Comparison of ENCODE assay signal across 8 mouse cellular contexts in genomic region chr13:54608666-54609065, GRCm38 (mm10). TPM values are rescaled to one million over a fixed set of nuclear protein-coding genes. Genes with fewer than 3 reads are reported as not detected.
DNase-seq lines count a peak whose midpoint lies in the region; ATAC-seq and TF ChIP-seq lines count a peak whose summit lies in the region.

No protein-coding gene starts in this region.

- H3K27ac ChIP-seq in heart, adult 2 months: peak overlapping the region; percentile 45
- peak overlapping the region; percentile 46 for H3K27ac ChIP-seq in stomach, embryonic 16.5 days (ENCODE audit: low read length)

- TF ChIP-seq EP300 in heart, adult 2 months (IDR thresholded peaks at IDR 0.05; ENCODE audit: insufficient read depth, low read depth, low read length): 0 out of 2 replicates have a peak, but pooled peaks have one; percentile 16

- TF ChIP-seq CTCF in heart, adult 2 months (IDR thresholded peaks at IDR 0.05): no peak

- H3K4me2 ChIP-seq in stomach, embryonic 16.5 days (ENCODE audit: low read depth, low read length): peak overlapping the region; percentile 18

- H3K27me3 ChIP-seq in heart, adult 2 months (ENCODE audit: control insufficient read depth, insufficient read depth, low read length): no peaks in the 10 kb centered on the region
- no peaks in the 10 kb centered on the region for H3K27me3 ChIP-seq in stomach, embryonic 16.5 days (ENCODE audit: control insufficient read depth, insufficient read depth, low read length)

- intact Hi-C loops in heart, adult 2 months (cut with DNase I): no loop called here

- WGBS in heart, adult 2 months: 30% methylated on average over 8 of the region's 8 CpGs
- WGBS in stomach, embryonic 16.5 days: 26% methylated on average over 8 of the region's 8 CpGs

- peak; percentile 28 to 51 for DNase-seq in lung, adult 18-20 months
- no peak for DNase-seq in lung, postnatal 25 days (ENCODE audit: low spot score)
- DNase-seq in cerebellum, adult 8-10 months: peak; percentile 57
- peak; percentile 52 to 56 for DNase-seq in heart, adult 2 months
- DNase-seq in layer of hippocampus, postnatal 10 days (ENCODE audit: low spot score in 2 of 2): peak; percentile 41 to 49
- DNase-seq in spleen, postnatal 36 days (ENCODE audit: low spot score in 2 of 2): no peak
- no peak for DNase-seq in ovary, adult 18-20 months (ENCODE audit: low spot score)

- ATAC-seq in stomach, embryonic 16.5 days (ENCODE audit: insufficient read depth, low FRiP score): no peak

- no peaks in the 10 kb centered on the region for H3K79me2 ChIP-seq in heart, adult 2 months (replicated peaks; ENCODE audit: control insufficient read depth, insufficient read depth, low read length)

- no peaks in the 10 kb centered on the region for H3K9me3 ChIP-seq in stomach, embryonic 16.5 days (replicated peaks; ENCODE audit: control insufficient read depth, low read length)

- H3K4me1 ChIP-seq in heart, adult 2 months (ENCODE audit: control insufficient read depth, insufficient read depth, low read length): peaks cover 9% of the 10 kb centered on the region
- H3K4me1 ChIP-seq in stomach, embryonic 16.5 days (ENCODE audit: control insufficient read depth, insufficient read depth, low read length): peaks cover 15% of the 10 kb centered on the region

- H3K9ac ChIP-seq in heart, adult 2 months (ENCODE audit: low read depth, low read length): peak overlapping the region; percentile 47
- peak overlapping the region; percentile 61 for H3K9ac ChIP-seq in stomach, embryonic 16.5 days (ENCODE audit: low read length)

- H3K36me3 ChIP-seq in heart, adult 2 months (ENCODE audit: control insufficient read depth, insufficient read depth, low read length): peaks cover 6% of the 10 kb centered on the region
- no peaks in the 10 kb centered on the region for H3K36me3 ChIP-seq in stomach, embryonic 16.5 days (ENCODE audit: control insufficient read depth, insufficient read depth, low read length)

- TF ChIP-seq POLR2A in heart, adult 2 months (IDR thresholded peaks at IDR 0.05; ENCODE audit: insufficient read depth, low read depth, low read length): no peak

- H3K4me3 ChIP-seq in heart, adult 2 months: peak overlapping the region; percentile 7; the same call in 1 of the 2 replicates
- H3K4me3 ChIP-seq in stomach, embryonic 16.5 days (replicated peaks; ENCODE audit: low read length): 0 out of 2 replicates have a peak overlapping the region, but pooled peaks have one; percentile 4

RNA-seq across cellular contexts. Expression of gene Cltb, which starts 2.5 kb away (rescaled TPM):
- 100 to 1,000 TPM in 1 of 2 experiments, 10 to 100 TPM in 1; 96.6 to 105 TPM for total RNA-seq in heart, adult 2 months (2021)
- 51.2 and 64.1 TPM in 2 replicates for polyA plus RNA-seq in heart, adult 2 months (2012; rRNA removed)
- total RNA-seq in layer of hippocampus, postnatal 10 days (2021): 100 to 1,000 TPM; 308 to 332 TPM
- 79.6 and 79.8 TPM in 2 replicates for polyA plus RNA-seq in stomach, embryonic 16.5 days (2015; fragmentation: Nextera tagmentation; extraction: Ambion mirVana)

RNA-seq across cellular contexts. Expression of gene Faf2, which starts 12.9 kb away (rescaled TPM):
- 10 to 100 TPM; 20.4 to 21.4 TPM for total RNA-seq in heart, adult 2 months (2021)
- 9.2 and 17.2 TPM in 2 replicates for polyA plus RNA-seq in heart, adult 2 months (2012; rRNA removed)
- total RNA-seq in layer of hippocampus, postnatal 10 days (2021): 10 to 100 TPM; 48.3 to 52.7 TPM
- polyA plus RNA-seq in stomach, embryonic 16.5 days (2015; fragmentation: Nextera tagmentation; extraction: Ambion mirVana): 67.4 and 71.9 TPM in 2 replicates

RNA-seq across cellular contexts. Expression of gene Higd2a, which starts 18.7 kb away (rescaled TPM):
- total RNA-seq in heart, adult 2 months (2021): 100 to 1,000 TPM; 169 to 189 TPM
- polyA plus RNA-seq in heart, adult 2 months (2012; rRNA removed): 189 and 270 TPM in 2 replicates
- 100 to 1,000 TPM; 168 to 177 TPM for total RNA-seq in layer of hippocampus, postnatal 10 days (2021)
- 182 and 211 TPM in 2 replicates for polyA plus RNA-seq in stomach, embryonic 16.5 days (2015; fragmentation: Nextera tagmentation; extraction: Ambion mirVana)

RNA-seq across cellular contexts. Expression of gene Nop16, which starts 18.8 kb away (rescaled TPM):
- 10 to 100 TPM; 16.5 to 17.1 TPM for total RNA-seq in heart, adult 2 months (2021)
- 5.9 and 10.0 TPM in 2 replicates for polyA plus RNA-seq in heart, adult 2 months (2012; rRNA removed)
- total RNA-seq in layer of hippocampus, postnatal 10 days (2021): 10 to 100 TPM; 34.2 to 36.6 TPM
- polyA plus RNA-seq in stomach, embryonic 16.5 days (2015; fragmentation: Nextera tagmentation; extraction: Ambion mirVana): 87.1 and 88.7 TPM in 2 replicates

RNA-seq across cellular contexts. Expression of gene Arl10, which starts 33.9 kb away (rescaled TPM):
- total RNA-seq in heart, adult 2 months (2021): 1 to 10 TPM; 6.2 to 6.8 TPM
- polyA plus RNA-seq in heart, adult 2 months (2012; rRNA removed): 8.9 and 11.8 TPM in 2 replicates
- total RNA-seq in layer of hippocampus, postnatal 10 days (2021): 10 to 100 TPM; 49.6 to 49.9 TPM
- polyA plus RNA-seq in stomach, embryonic 16.5 days (2015; fragmentation: Nextera tagmentation; extraction: Ambion mirVana): 21.7 and 23.1 TPM in 2 replicates

Comparison
In these comparisons a context has a peak if more than half of its experiments do, and no peak if none do; other contexts are left out.
1. DNase-seq: peak in lung, adult 18-20 months (2 of 2), cerebellum, adult 8-10 months (single experiment), heart, adult 2 months (2 of 2) and layer of hippocampus, postnatal 10 days (2 of 2); none in lung, postnatal 25 days (single experiment), spleen, postnatal 36 days (0 of 2) and ovary, adult 18-20 months (single experiment).